Mouse (Mus musculus) left cerebral cortex, postnatal 25 days (tissue): Measurements from ENCODE around the gene Ube2o. TPM values are rescaled to one million over a fixed set of nuclear protein-coding genes. Genes with fewer than 3 reads are reported as not detected.

Source experiments
- DNase-seq, 2 experiments: peaks; one replicate each; pipeline ENCODE4 v3.0.0; 2022; ENCODE audit warnings: low spot score in 2 of 2, mixed read lengths in 1 of 2
- intact Hi-C: fragments of 180-260 bp; cut with DNase I; formaldehyde crosslinking; loops from one replicate; pipeline ENCODE4 v1.15.1; 2025
- total RNA-seq, 2 experiments: library from RNA; stranded (reverse); gene quantifications; 2 replicates each; pipeline ENCODE4 v1.2.3; 2021

The Ube2o gene
- total RNA-seq, 2 experiments from 2014 or later, result 117 to 119 TPM

DNA sequence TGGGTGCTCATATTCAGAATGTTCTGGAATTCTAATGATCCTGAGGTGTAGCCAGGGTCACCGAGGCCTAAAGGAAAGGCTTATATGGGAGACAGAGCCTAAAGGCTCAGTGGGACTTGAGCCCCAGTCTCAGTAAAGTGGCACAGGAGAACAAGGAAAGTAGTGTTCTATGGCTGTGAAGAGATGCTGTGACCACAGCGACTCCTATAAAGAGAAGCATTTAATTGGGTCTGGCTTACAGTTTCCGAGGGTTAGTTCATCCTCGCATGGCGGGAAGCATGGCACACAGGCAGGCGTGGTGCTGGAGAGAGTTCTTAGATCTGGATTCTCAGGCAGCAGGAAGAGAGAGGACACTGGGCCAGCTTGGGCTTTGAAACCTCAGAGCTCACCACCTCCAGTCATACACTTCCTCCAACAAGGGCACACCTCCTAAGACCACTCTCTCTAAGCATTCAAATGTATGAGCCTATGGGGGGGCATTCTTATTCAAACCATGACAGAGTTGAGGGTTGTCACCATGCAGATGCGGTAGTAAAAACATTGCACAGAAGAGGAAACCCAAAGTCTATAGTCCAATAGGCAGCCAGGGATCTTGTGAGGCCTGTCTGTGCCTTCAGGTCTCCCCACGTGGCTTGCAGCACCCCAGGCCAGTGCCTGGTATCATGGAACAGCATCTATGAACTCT is 52.5 kb downstream of the Ube2o start:
- intact Hi-C loops, result no loop called here
- no peak for DNase-seq

DNA sequence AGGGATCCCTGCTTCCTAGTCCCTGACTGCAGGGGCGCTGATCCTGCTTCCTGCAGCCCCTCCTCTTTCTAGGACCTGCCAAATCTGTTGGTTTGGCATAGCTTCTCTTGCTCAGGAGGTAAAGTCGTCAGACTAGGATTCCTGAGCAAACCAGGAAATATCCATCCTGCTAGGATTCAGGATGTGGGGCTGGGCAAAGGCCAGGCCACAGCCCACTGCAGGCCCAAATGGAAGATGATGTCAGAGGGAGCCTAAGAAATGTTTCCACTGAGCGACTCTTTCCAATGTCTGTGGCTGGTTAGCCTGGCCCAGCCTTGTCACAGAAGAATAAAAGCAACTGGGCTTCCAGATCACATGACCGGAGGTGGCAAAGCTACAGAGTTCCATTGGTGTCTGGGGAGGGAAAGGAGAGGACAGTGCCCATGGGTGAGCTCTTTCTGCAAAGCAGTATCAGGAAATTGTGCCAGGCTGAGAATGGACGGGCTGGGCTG is 57.5 kb downstream of the Ube2o start:
- intact Hi-C loops, result no loop called here
- no peak for DNase-seq

- intact Hi-C loops, result no loop called here
- no peak for DNase-seq
Observed at GRCm38 (mm10) chr11:116522886-116523698, 58.2 kb downstream of the Ube2o start.

GRCm38 (mm10) chr11:116522046-116522445 is 59.2 kb downstream of the Ube2o start:
- no peak for DNase-seq
- intact Hi-C loops, result no loop called here

- intact Hi-C loops, result no loop called here
Observed at GRCm38 (mm10) chr11:116521143-116521542, 60.1 kb downstream of the Ube2o start.

GRCm38 (mm10) chr11:116518482-116518881 is 62.8 kb downstream of the Ube2o start:
- intact Hi-C loops, result no loop called here

More at GRCm38 (mm10) chr11:116521143-116521542, 60.1 kb downstream of the Ube2o start:
- DNase-seq, result no peak

DNA sequence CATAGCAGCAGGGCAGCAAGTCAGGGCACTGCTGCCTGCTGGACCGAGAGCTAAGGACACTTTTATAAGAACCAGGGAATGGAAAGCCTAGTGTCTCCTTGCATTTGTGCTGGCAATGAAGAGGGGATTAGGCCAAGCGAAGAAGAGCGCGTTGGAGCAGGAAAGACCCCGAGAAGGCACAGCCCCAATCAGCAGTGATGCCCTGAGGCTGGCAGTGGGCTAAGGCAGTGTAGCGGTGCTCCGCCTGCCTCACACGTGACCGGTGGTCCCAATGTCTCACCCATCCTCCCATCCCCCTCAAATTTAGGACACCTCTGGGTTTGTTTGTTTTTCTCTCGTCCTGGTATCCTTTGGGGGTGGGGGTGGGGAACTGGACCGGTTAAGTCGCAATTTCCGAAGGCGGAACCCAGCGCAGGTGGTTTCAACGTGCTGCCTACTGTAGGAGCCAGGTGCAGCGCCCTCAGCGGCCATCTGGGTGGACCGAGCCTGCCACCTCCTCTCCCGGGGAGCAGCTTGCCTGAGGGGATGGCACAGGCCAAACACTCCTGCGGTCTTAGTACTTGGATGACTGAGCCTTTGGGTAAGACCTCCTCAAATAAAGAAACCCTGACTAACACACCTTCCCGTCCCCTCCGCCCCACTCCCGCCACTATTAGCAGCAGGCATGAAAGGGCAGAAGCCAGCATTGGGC is 65.8 kb downstream of the Ube2o start:
- DNase-seq, result no peak
- intact Hi-C loops, result no loop called here

More at GRCm38 (mm10) chr11:116518482-116518881, 62.8 kb downstream of the Ube2o start:
- DNase-seq, result no peak

- intact Hi-C loops, result no loop called here
- DNase-seq, result no peak
Observed at GRCm38 (mm10) chr11:116513531-116514038, 67.7 kb downstream of the Ube2o start.

- intact Hi-C loops, result no loop called here
- DNase-seq, result peak in 1 of 2 experiments; percentile 40
Observed at GRCm38 (mm10) chr11:116512987-116513386, 68.3 kb downstream of the Ube2o start.

DNA sequence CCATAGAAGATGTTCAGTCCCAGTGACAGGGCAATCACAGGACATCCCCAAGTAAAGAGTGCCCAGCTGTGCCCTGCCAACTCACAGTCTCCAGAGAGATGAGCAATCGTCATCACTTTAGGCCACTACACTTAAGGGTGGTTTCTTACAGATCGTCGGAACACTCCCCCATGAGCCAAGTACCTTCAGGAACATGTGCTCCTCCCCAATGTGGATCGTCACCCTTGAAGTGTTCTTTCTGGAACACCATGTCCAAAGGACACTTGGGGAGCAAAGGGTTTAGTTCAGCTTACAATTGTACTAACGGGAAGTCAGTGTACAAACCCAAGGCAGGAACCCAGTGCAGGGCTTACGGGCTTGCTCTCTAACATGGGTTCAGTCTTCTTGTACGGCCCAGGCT is 69.1 kb downstream of the Ube2o start:
- intact Hi-C loops, result no loop called here
- no peak for DNase-seq

DNA sequence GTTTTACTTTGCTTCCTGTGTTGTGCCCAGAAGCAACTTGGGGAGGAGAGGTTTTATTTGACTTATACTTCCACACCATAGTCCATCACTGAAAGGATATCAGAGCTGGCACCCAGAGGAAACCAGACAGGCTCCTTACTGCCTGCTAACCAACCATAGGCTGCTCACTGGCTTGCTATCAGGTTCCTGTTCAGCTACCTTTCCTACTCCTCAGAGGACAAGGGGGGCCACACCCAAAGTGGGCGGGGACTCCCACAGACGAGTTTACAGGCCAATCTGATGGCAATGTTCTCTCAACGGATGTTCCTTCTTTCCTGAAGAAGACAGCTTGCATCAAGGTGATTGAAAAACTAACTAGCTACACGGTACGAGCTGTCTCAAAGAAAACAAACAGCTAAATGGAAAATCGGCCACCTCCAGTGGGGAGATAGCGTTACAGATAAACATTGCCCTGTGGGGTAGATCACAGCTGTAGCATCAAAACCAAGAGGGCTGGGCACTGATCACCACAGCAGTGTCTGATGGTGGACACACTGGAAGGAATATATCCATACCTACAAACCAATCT is 69.9 kb downstream of the Ube2o start:
- DNase-seq, result no peak
- intact Hi-C loops, result no loop called here

GRCm38 (mm10) chr11:116508689-116509088 is 72.6 kb downstream of the Ube2o start:
- intact Hi-C loops, result no loop called here
- DNase-seq, result no peak

DNA sequence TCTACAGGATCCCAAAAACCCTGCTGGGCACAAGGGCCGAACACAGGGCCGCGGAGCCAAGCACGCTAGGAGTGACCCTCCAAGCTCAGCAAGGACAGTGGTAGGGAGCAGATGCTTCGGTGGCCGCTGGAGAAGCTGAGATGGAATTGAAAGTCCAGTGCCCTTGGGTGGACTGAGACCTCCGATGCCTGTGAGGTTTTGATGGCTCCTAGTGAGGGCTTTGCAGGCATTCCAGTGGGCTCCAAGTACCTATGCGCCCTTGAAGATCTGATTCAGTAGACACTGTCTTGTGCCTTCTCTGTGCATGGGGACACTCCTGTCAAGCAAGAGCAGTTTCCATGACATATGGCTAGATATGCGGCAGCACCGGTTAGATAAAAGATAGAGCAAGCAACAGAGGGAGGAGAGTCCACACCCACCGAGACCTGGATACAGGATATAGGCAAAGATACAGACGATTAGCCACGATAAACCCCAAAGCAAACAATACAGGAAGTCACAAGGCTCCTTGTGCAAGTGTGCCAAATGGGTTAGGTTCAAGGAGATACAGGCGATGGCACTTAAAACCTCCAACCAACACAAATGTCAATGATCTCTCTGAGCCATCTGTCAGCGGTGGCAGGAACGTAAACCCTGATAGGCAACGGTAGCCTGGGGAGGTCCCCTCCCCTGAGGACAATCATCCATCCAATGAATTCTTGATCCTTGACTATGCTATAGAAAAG is 74.9 kb downstream of the Ube2o start:
- intact Hi-C loops, result no loop called here
- no peak for DNase-seq

GRCm38 (mm10) chr11:116505573-116505972 is 75.7 kb downstream of the Ube2o start:
- intact Hi-C loops, result no loop called here
- DNase-seq, result no peak

- intact Hi-C loops, result no loop called here
Observed at GRCm38 (mm10) chr11:116504516-116504915, 76.7 kb downstream of the Ube2o start.

GRCm38 (mm10) chr11:116501005-116501746 is 80.1 kb downstream of the Ube2o start:
- intact Hi-C loops, result loop anchor here (2.0 kb wide), 1 partner anchor 34 kb away; no protein-coding TSS in a partner anchor
- peak in 1 of 2 experiments; percentile 61 for DNase-seq

More at GRCm38 (mm10) chr11:116504516-116504915, 76.7 kb downstream of the Ube2o start:
- DNase-seq, result no peak

- intact Hi-C loops, result loop anchor here (5.0 kb wide), 1 partner anchor 128 kb away; the partner anchor contains the start of gene Rhbdf2
- DNase-seq, result no peak
Observed at GRCm38 (mm10) chr11:116499018-116499417, 82.2 kb downstream of the Ube2o start.

GRCm38 (mm10) chr11:116498596-116498995 is 82.7 kb downstream of the Ube2o start:
- intact Hi-C loops, result loop anchor here (5.0 kb wide), 1 partner anchor 129 kb away; the partner anchor contains the start of gene Rhbdf2
- DNase-seq, result no peak
